Mouse (Mus musculus) embryonic fibroblast, embryonic 13.5 days (primary cell): ENCODE results near the gene Relb.
A peak's percentile ranks its signal among the peaks of the same experiment; 100 is the strongest.

ENCODE experiments used
- CTCF ChIP-seq: IDR thresholded peaks from 2 replicates; pipeline ENCODE4 v1.5.1; 2011; ENCODE audit warnings: mild to moderate bottlenecking, control low read depth, low read length, moderate library complexity, borderline replicate concordance; ENCODE audit not compliant: insufficient read depth
- POLR2A ChIP-seq: IDR thresholded peaks from 2 replicates; pipeline ENCODE4 v1.6.1; 2011; ENCODE audit warnings: low read depth, mild to moderate bottlenecking, control low read depth, low read length, moderate library complexity

- TF ChIP-seq CTCF (no peak), POLR2A (peak; percentile 69)
Measured at GRCm38 (mm10) chr7:19664955-19665841, 36.0 kb upstream of the Relb start, which contains the start of gene Clptm1.
